Mouse (Mus musculus) testis, adult 2 months (tissue): ENCODE measurements around the gene Bach2.

Experiments
- CTCF ChIP-seq: fragments of 200-500 bp; IDR thresholded peaks from 2 replicates; pipeline ENCODE4 v1.5.1; 2012; ENCODE audit warnings: low read depth, mild to moderate bottlenecking, inconsistent platforms, low read length, moderate library complexity; ENCODE audit not compliant: control insufficient read depth, insufficient read depth, insufficient replicate concordance
- POLR2A ChIP-seq: fragments of 200-500 bp; IDR thresholded peaks from 2 replicates; pipeline ENCODE4 v1.6.1; 2012; ENCODE audit warnings: low read depth, mild to moderate bottlenecking, inconsistent platforms, low read length, moderate library complexity; ENCODE audit not compliant: control insufficient read depth

- TF ChIP-seq CTCF (no peak), POLR2A (no peak)
Measured at GRCm38 (mm10) chr4:32393226-32393625, 154.6 kb downstream of the Bach2 start.
